Mouse (Mus musculus) layer of hippocampus, adult 8-10 months (tissue): ENCODE results near the gene Dcun1d4. TPM values are rescaled to one million over a fixed set of nuclear protein-coding genes. Genes with fewer than 3 reads are reported as not detected.
A peak's percentile ranks its signal among the peaks of the same experiment; 100 is the strongest.
"Not testable (repeated sequence)": the region's sequence is repeated elsewhere in the genome, so short reads cannot be mapped to it uniquely, and the experiment has no call there.

Experiments
- DNase-seq, 2 experiments: peaks; one replicate each; pipeline ENCODE4 v3.0.0; 2022; ENCODE audit warnings: low spot score in 2 of 2
- total RNA-seq, 4 experiments: library from RNA; stranded (reverse); gene quantifications; 2 replicates each; pipeline ENCODE4 v1.2.4; 2022

The Dcun1d4 gene
- total RNA-seq, 4 experiments from 2014 or later: 118 to 135 (median 124) TPM

DNA sequence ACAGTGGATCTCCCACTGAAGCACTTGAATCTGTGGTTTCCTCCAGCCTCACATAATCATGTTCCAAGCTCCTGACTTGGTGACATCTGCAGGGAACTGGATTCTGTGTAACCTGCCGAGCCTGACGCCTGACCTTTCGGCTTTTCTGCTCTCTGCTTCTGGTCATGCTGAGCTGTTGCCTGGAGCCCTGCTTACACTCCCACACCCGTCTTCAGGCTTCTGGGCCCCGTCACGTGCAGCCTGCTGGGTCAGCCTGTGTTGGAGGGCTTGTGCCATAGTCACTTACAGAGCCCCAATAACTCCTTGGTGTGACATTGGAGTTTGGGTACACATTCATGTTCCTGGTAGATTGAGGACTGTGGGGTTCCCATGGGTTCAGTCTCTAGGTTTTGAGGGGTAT lies 64.8 kb downstream of the Dcun1d4 start:
- no peak for DNase-seq

DNA sequence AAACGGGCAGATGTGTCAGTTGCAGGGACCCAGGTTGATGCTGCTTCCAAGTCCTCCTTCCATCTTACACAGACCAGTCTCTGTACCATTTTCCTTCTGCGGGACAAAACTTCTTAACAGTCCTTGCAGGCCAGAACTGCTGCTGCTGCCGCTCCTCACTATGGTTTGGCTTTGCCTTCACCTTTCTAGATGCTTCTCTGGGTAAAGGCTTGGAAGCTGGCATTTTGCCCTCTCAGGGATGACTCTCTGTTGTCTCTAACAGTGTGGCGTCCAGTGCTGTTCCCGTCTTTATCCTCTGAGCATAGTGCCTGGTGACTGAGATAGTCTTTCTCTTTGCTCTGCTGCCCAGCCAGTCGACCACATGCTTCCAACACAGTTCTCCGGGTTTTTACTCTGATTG lies 66.5 kb downstream of the Dcun1d4 start:
- DNase-seq: no peak

DNA sequence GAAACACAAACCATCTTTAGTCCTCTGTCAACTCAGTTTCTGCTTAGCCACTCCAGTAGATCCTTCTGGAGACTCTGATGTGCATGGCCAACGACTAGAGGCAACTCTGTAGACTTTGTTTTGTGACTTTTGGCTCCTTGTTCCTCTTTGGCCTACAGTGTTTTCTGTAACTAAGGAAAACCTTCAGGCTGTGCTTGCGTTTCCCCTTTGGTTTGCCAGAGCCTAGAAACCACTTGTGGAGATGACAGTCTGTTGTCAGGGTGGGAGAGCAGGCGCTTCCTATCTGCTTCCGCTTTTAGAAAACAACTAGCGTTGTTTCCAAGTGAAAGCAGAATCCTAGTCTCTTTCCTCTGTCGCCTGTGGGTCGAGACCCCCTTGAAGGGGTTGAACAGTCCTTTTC lies 67.4 kb downstream of the Dcun1d4 start:
- DNase-seq: no peak

DNA sequence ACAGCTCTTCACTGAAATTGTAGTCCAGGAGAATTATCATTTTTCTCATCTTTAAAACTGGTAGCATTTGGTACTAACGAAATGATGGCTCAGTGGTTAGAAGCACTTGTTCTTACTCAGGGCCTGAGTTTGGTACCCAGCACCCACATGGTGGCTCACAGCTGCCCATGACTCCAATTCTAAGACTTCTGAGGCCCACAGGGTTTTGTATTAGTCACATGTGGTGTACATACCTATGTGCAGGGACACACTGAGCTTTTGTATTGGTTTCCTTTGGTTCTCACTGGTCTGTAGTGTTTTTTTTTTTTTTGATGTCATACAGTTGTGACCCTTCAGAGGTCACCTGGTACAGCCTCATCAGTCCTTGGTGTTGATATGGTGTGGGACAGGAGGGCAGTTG lies 68.0 kb downstream of the Dcun1d4 start:
- DNase-seq: no peak

DNA sequence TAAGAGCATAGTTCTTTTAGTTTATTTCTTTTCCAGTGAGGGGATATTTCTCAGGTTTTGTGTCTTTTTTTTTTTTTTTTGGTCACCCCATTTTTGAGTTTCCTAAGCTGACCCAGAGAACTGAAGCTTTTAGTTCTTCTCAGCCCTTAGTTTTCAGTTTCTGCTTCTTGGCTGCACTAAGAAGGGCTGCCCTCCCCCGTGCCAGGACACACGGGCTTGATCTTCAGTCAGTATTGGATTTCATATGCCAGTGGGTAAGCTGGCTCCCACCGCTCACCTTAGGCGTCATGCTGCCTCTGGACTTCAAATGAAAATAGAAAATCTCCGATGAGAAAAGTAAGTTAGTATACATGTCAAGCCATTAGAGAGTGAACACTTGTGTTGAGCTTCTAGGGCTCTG lies 71.0 kb downstream of the Dcun1d4 start:
- DNase-seq: no peak

DNA sequence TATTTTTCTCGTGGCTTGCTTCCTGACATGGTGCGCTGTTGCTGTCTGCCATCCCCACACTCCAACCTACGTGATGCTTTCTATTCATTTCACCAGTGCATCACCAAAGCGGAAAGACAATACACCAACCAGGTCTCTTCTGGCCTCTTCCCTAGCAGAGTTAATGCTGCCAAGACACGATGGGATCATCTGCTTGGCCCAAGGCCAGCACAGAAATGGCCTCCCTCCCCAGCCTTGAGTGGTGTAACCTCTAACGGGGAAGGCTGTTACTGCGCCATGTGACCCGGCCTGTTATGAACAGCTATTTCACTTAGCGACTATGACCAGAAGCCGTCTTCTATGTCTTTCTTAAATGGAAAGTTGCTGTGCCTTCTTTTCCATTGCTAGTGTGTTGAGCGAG lies 73.1 kb downstream of the Dcun1d4 start:
- DNase-seq: no peak

DNA sequence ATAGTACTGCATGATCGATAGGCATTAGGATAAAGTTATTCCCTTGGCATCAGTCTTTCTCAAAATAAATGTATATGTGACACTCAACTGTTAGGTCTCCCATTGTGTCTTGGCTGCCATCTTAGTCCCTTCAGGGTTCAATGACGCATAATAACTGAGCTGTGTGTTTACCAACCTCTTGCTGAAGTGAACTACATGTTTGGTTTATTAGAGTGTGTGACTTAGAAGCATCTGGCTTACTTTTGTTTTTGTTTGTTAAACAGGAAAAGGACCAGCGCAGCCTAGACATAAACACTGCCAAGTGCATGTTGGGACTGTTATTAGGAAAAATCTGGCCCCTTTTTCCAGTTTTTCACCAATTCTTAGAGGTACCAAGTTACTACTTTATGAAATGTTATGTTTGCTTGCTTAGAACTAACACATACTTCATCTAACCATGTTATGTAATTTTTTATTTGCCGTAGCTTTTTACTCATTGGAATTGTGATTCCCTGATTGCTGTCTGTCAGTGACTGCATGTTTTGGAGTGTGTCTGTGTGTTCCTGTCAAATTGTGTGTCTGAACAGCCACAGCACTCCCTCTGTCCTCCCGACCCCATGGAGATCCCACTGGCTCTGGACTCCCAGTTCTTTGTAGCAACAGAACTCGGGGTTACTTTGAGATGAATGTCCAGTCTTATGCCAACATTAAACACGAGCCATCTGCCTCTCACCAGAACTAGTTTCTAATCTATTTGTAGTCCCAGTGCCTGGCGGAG lies 74.5 kb downstream of the Dcun1d4 start:
- DNase-seq: no peak

DNA sequence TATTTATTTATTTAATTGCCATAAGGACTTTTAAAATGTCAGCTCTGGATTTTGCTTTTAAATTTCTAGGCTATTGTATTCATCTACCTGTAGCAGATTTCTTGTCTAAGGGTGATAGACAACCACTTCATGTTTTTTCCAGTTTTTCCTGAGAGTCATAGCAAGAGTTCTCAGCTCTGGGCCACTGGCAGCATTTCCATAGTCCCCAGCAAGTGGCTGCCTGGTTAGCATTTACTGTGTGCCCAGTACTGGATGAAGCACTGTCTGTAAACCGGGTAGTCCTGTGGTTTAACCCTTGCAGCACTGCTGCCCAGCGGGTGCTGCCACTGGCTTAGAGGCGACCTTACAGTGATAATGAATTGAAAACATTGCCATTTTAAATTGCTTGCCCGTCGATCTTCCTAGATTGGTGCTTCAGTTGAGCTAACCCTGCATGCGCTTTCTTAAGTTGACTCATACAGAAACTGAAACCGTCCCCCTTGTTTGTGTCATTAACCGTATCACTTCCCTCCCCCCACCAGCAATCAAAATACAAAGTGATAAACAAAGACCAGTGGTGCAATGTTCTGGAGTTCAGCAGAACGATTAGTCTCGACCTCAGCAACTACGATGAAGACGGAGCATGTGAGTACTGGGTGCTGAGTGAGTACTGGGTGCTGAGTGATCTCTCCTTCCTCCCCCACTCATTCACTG lies 76.1 kb downstream of the Dcun1d4 start:
- no peak for DNase-seq

DNA sequence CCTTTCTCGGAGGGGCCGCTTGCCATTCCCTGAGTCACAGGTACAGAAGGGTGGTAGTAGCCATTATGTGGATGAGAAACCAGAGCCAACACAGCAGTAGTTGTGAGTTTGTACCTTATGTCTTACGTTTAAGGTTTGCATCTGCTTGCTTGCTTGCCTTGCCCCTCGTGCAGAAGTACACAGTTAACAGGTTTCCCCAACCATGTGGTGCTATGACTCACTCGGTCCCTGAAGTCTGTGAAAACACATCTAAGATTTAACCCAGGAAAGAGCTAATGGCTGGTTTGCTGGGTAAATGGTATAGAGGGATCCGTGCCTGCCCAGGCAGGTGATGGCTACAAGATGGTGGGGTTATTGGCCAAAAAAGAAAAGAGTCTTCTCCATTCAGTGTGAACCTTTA lies 78.0 kb downstream of the Dcun1d4 start:
- DNase-seq: no peak

DNA sequence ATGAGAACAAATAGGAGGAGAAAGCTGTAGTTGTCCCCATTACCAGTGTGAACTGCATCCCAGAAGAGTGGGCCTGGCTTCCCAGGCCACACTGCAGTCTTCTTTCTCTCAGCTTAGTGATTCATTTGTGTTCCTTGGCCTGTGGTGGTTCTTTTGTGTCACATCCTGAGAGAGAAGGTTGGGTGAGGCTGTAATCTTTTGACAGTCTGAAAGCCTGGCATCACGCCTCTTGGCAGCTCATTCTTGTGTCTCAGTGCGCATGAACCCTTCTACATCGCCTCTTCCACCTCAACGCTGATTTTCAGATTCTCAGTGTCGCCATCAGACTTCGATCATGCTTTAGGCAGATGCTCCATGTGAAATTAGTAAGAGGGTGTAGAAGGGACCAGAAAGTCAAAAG lies 83.2 kb downstream of the Dcun1d4 start:
- DNase-seq: no peak

DNA sequence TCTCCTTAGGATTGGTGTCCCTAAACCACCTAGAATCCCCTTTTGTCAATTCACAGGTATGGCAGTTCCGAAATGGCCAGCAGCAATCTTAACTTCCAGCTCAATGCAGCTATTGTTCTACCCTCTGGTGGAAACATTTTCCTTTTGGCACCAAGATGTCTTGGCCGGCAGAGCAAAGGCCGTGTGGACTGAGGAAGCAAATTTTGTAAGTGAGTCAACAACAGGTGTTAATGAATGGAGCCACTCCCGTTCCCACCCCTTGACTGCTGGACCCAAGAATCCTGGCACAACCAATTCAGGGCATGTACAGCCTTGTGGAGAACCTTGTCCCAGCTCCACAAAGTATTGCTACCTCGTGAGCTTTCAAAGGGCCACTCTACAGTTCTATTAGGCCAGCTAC lies 85.3 kb downstream of the Dcun1d4 start:
- no peak for DNase-seq

DNA sequence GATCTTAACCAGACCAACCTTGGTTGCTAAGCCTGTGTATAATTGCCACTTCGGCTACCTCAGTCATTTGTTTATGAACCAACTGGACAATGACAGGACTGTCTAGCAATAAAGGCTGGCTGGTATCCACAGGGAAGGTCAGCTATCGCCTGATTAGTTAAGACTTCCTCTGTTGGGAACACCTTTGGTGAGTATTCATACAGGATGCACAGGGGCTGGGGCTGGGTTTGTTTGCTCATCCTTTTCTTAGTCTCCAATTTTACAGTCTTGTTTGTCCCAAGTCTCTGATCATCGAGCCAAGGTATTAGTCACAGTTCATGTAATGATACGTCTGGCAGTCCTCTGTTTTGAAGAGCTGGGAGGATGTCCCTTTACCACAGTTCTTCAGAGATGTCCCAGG lies 86.1 kb downstream of the Dcun1d4 start:
- no peak for DNase-seq

DNA sequence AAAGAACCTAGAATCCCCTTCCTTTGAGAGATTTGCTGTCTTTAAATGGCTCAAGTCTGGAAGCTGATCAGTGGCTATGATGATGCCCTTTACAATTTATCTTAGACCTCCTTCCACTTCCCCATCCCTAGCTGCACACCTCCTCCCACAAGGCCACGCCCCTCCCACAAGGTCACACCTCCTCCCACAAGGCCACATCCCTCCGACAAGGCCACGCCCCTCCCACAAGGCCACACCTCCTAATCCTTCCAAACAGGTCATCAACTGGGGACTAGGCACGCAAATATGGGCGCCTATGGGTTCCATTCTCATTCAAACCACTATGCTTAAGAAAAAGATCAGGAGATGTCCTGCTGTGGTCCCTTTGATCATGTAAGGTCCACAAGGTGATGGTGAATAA lies 88.4 kb downstream of the Dcun1d4 start:
- DNase-seq: no peak

DNA sequence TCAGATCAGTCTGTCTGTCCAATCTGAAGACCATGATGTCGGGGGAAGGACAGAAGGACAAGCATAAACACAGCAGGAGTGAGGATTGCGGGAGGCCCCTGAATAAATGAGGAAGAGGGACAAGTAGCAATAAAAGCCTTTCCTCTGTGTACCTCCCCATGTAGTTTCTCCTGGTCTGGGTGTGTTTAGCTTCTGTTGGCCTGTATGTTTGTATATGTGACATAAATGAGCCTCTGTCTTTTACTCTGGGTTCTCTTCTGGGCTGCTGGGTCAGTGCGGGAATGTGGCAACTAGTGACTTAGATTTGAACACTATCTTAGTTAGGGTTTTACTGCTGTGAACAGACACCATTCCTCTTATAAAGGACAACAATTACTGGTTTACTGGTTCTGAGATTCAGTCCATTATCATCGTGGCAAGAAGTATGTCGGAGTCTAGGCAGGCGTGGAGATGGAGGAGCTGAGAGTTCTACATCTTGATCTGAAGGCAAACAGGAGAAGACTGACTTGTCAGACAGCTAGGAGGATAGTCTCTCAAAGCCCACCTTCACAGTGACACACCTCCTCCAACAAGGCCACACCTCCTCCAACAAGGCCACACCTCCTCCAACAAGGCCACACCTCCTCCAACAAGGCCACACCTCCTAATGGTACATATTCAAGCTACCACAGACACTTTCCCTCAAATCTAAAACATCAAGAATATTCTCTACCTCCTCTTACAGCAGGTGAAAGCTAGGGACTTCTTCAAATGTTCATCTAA lies 90.8 kb downstream of the Dcun1d4 start:
- DNase-seq: no peak

DNA sequence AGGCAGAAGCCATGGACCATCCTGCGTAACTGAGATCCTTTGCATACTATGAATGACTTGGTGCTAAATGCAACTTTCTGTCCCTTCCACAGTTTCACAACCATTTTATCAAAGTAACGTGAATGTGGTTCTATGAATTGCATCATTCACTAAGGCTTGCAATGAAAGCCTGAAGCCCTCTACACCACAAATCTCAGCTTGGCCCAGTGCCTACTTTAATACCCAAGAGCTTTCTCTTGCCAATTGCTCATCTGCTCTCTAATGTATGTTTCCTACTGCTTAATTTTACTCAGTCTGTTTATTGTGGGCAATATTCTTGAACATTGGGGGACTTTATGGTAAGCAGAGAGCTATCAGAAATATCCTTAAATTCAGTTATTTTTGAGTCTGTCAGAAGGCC lies 92.0 kb downstream of the Dcun1d4 start:
- no peak for DNase-seq

DNA sequence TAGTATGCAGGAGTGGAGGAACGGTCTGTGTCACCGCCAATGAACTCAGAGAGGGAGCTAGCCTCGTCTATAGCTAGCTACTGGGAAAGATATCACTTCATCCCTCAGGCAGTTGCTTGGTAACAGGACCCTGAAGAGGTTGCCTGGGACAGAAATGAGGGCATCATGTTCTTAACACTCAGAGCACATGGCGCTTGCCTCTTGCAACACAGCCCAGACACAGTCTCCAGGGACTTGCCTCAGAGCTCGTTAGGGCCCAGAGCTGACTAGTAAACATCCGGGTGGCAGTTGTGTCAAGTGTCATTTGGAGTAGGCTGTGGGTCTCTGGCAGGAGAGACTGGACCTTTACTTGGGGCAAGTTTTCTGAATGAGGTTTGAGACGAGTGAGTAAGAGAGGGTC lies 93.0 kb downstream of the Dcun1d4 start:
- DNase-seq: peak in 1 of 2 experiments; percentile 1

DNA sequence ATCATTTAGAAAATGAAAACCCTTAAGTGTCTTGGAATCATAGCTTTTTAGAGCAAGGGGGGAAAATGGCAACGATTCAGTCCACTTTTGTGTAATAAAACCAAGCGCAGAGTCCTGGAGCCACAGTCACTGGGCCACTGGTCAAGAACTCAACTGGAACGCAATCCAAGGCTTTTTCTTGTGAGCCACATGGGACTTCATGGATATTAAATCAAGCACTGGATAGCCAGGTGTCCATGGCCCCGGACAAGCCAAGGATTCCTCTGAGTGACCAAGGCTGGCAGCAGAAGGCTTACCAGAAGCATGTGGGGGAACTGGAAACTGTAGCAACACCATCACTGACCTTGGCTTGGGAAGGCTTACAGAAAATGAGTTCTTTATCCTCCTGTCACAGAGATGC lies 93.8 kb downstream of the Dcun1d4 start:
- DNase-seq: no peak

DNA sequence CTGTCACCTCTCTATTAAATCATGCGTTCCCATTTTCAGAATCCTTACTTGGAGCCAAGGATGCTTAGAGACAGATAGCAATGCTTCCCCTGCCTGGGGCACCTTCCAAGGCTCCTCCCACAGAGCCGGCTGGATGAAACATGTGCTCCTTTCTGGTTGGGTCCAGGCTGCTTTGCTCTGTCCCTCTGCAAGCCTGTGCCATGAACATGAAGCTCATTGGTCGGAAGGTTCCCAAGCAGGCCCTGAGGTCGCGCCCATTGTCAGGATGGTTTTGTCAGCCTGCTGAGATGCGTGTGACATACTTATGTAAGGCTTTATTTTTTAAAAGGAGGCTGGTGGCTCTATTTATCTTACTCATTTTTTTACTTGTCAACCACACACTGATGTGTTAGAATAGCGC lies 95.9 kb downstream of the Dcun1d4 start:
- peak; percentile 33 to 48 for DNase-seq

DNA sequence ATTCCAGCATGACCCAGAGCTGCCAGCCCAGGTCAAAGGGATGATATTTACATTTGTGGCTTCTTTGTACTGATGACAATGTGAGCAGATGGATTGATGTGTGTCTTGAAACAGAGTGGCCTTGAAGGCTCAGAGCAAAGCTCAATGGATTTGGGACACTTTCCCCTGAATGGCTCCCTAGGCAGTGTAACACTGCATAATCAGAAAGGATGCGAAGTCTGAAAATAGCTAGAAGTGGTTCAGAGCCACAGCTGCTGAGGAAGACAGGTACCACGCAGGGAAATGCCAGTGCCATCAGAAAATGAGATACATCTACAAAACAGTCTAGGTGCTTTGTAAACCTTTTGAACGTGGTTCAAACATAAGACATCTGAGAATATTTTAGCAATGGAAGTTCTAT lies 97.3 kb downstream of the Dcun1d4 start:
- no peak for DNase-seq

DNA sequence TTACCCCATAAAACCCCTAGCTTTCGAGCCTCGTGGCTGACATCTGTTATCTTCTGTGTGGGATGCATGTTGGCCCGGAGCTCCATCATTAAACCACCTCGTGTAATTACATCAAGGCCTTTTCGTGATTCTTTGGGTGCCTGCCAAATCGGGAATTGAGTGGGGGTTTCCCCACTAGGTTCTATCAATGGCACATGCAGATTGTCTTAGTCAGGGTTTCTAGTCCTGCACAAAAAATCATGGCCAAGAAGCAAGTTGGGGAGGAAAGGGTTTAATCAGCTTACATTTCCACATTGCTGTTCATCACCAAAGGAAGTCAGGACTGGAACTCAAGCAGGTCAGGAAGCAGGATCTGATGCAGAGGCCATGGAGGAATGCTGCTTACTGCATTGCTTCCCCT lies 103.2 kb downstream of the Dcun1d4 start:
- not testable (repeated sequence) for DNase-seq

DNA sequence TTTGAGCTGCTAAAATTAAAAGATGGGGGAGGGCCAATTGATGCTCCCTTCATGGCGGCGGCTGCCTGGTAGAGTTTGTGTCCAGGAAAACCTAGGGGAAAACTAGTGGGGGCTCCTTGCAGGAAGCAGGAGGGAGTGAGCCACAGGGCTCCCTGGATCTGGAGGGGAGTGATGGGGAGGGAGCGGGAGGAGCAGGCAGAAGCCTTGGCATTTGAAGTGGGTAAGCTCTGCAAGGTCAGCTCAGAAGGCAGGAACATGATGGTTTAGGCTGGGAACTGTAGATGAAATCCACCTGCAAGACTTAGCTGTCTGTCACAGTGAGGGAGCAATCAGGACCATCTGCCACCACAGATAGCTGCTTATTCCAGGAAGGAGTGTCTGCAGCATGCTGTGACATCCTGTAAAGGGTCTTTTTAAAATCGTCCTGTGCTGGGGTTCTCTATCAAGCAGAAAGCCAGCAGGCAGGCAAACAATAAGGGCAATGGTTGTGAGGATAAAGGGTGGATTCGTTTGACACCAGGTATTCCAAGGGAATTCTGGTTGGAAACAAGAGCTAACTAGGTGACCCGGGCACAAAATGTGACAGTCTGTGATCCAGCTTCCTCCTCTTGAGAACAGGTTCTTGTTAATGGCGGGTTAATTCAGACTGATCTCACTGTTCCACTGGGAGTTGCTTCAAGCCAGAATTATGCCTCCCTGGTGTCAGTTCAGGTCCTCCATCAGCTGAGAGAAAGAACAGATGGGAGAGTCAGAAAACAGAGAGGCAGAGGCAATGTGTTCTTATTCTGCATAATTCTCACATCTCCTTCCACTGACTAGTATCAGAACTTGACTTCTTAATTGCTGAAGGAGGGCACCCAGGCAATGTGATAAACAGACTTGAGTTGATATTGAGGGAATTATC lies 104.7 kb downstream of the Dcun1d4 start:
- DNase-seq: peak in 1 of 2 experiments; percentile 34
